Mouse (Mus musculus) intestine, embryonic 16.5 days (tissue): ENCODE data around the gene Sbno2. TPM values are rescaled to one million over a fixed set of nuclear protein-coding genes. Genes with fewer than 3 reads are reported as not detected.
A peak's percentile ranks its signal among the peaks of the same experiment; 100 is the strongest.
"Not testable (repeated sequence)": the region's sequence is repeated elsewhere in the genome, so short reads cannot be mapped to it uniquely, and the experiment has no call there.

Experiments used
- ATAC-seq: fragments of 200-750 bp; cut with Nextera tagmentation; 2 replicates; pipeline ENCODE4 v1.8.0; 2017; ENCODE audit warnings: moderate TSS enrichment, moderate library complexity
- H3K27ac ChIP-seq: fragments of 300-500 bp; sonication (generic); 2 replicates; pipeline ENCODE4 v1.5.1; 2014; ENCODE audit warnings: mild to moderate bottlenecking, low read length
- H3K27me3 ChIP-seq: fragments of 300-500 bp; sonication (generic); replicated peaks from 2 replicates; pipeline ENCODE4 v1.6.1; 2014; ENCODE audit warnings: low read length, control low read depth, mixed read lengths; ENCODE audit not compliant: control insufficient read depth, insufficient read depth
- H3K36me3 ChIP-seq: fragments of 300-500 bp; sonication (generic); 2 replicates; pipeline ENCODE4 v1.6.1; 2014; ENCODE audit warnings: low read length, control low read depth; ENCODE audit not compliant: control insufficient read depth, insufficient read depth
- H3K4me1 ChIP-seq: fragments of 300-500 bp; sonication (generic); 2 replicates; pipeline ENCODE4 v1.6.1; 2014; ENCODE audit warnings: low read length, control low read depth, mixed read lengths; ENCODE audit not compliant: control insufficient read depth, insufficient read depth
- H3K4me2 ChIP-seq: fragments of 300-500 bp; sonication (generic); 2 replicates; pipeline ENCODE4 v1.6.1; 2014; ENCODE audit warnings: low read depth, low read length, control low read depth
- H3K4me3 ChIP-seq: fragments of 300-500 bp; sonication (generic); 2 replicates; pipeline ENCODE4 v1.5.1; 2014; ENCODE audit warnings: mild to moderate bottlenecking, low read length
- H3K9ac ChIP-seq: fragments of 300-500 bp; sonication (generic); 2 replicates; pipeline ENCODE4 v1.6.1; 2014; ENCODE audit warnings: low read depth, low read length
- H3K9me3 ChIP-seq: fragments of 300-500 bp; sonication (generic); 2 replicates; pipeline ENCODE4 v1.6.1; 2016; ENCODE audit warnings: low read length, control low read depth; ENCODE audit not compliant: control insufficient read depth
- WGBS: fragments of 180-500 bp; shearing (Covaris S2); extraction: QIAGEN DNeasy Blood & Tissue Kit; methylation state at CpG from one replicate; pipeline ENCODE4 v1.1.7; 2014; 5-methylcytosine and 5-hydroxymethylcytosine counted together
- polyA plus RNA-seq: library from polyadenylated mRNA; unstranded; fragments of >200 nt; fragmentation: Nextera tagmentation; extraction: Ambion mirVana; gene quantifications from 2 replicates; pipeline ENCODE4 v1.2.1, GENCODE M21; 2015

The Sbno2 gene
- polyA plus RNA-seq, 1 experiment from 2014 or later: 13.4 TPM

DNA sequence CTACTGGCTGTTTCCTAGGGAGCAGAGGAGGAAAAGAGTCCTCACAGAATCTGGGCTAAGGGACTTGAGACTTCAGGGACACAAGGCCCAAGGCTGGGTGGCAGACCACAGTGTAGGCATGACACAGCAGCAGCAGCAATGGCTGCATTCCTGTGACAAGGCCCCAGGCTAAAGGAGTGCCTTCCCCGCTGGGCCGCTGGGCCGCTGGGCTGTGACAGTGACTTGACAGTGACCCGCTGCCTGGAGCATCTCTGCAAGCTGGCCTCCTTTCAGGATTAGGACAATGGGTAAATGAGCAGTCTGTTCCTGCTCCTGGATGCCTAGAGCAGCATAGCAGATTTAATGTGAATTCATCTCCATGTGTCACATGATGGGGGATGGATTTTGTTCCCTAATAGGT is 61.3 kb downstream of the Sbno2 start:
- Histone ChIP-seq H3K4me2 (no peak overlapping the region), H3K9me3 (no peaks in the 10 kb centered on the region), H3K36me3 (no peaks in the 10 kb centered on the region), H3K4me1 (peaks cover 18% of the 10 kb centered on the region), H3K27ac (no peak overlapping the region), H3K9ac (no peak overlapping the region), H3K4me3 (no peak overlapping the region), H3K27me3 (no peaks in the 10 kb centered on the region)
- ATAC-seq: no peak
- WGBS: 59% methylated on average over 4 of the region's 4 CpGs

DNA sequence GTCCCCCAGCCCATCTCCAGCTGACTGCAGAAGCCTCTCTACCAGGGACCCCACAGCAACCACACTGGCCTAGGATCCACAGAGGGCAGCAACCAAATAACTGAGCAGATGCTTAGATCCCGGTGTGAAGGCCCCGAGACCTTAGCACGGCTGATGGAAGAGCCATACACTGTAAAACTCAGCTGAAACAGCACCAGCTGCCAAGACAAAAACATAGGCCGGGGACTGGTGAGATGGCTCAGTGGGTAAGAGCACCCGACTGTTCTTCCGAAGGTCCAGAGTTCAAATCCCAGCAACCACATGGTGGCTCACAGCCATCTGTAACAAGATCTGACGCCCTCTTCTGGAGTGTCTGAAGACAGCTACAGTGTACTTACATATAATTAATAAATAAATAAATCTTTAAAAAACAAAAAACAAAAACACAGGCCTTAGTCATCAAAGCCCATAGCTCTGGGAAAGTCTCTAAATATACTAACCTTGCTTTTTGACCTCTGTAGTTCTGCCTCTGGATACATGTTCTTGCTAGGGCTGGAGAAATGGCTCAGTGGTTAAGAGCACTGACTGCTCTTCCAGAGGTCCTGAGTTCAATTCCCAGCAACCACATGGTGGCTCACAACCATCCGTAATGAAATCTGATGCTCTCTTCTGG is 63.8 kb downstream of the Sbno2 start:
- not testable (repeated sequence) for H3K9me3 ChIP-seq, H3K4me2 ChIP-seq, H3K9ac ChIP-seq, H3K27ac ChIP-seq, H3K4me3 ChIP-seq, H3K36me3 ChIP-seq, H3K27me3 ChIP-seq, ATAC-seq
- WGBS: 87% methylated on average over 8 of the region's 8 CpGs
- peaks cover 17% of the 10 kb centered on the region for H3K4me1 ChIP-seq

DNA sequence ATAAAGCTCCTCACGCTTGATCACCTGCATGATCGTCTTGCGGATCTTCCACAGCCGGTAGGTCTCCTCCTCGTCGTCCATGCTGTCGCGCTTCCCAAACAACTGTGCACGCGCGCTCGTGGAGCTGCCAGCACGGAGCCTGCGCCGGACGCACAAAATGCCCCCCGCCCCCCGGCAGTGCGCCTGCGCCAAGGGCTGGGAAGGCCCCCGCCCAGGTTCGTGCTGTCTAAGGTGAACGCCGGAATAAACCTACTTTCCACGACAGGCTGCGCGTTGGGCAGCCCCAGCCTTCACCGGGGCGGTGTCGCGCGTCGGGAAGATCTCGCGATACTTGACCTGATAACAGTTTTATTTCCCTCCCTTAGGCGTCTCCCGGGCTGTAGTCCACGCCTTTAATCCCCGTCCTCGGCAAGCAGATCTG is 65.8 kb downstream of the Sbno2 start, which contains the start of gene Polr2e:
Polr2e (minus strand) TSS at position 237 of the 421 bp plus-strand sequence.
- Histone ChIP-seq H3K4me1 (peaks cover 21% of the 10 kb centered on the region), H3K27me3 (no peaks in the 10 kb centered on the region), H3K4me3 (peak within 1 kb of the TSS; percentile 87), H3K9ac (peak within 1 kb of the TSS; percentile 80), H3K9me3 (no peaks in the 10 kb centered on the region), H3K36me3 (peaks cover 12% of the 10 kb centered on the region), H3K4me2 (peak within 1 kb of the TSS; percentile 58), H3K27ac (peak within 1 kb of the TSS; percentile 43)
- under 1% methylated on average over 40 of the region's 40 CpGs for WGBS
- ATAC-seq: peak; percentile 97

DNA sequence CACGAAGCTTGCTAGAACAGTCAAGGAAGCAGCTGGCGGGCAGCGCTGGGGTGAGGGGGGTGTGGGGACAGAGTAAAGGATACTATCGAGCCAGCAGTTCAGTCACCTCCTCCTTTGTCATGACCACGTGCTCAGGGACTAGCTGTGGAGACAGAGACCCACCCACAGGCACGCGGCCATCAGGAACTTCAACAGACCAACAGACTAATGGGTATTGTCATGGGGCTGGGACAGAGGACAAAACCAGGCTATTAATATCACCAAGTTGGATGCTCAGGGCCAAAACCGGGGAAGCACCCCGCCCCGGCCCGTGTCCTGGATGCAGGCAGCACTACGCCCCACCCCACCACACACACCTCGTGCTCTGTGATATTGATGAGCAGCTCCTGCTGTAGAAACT is 68.5 kb downstream of the Sbno2 start:
- H3K27me3 ChIP-seq: no peaks in the 10 kb centered on the region
- no peaks in the 10 kb centered on the region for H3K9me3 ChIP-seq
- H3K4me1 ChIP-seq: peaks cover 41% of the 10 kb centered on the region
- H3K9ac ChIP-seq: no peak overlapping the region
- H3K36me3 ChIP-seq: peaks cover 12% of the 10 kb centered on the region
- H3K4me2 ChIP-seq: no peak overlapping the region
- H3K4me3 ChIP-seq: no peak overlapping the region
- ATAC-seq: no peak
- H3K27ac ChIP-seq: no peak overlapping the region
- 93% methylated on average over 13 of the region's 13 CpGs for WGBS

DNA sequence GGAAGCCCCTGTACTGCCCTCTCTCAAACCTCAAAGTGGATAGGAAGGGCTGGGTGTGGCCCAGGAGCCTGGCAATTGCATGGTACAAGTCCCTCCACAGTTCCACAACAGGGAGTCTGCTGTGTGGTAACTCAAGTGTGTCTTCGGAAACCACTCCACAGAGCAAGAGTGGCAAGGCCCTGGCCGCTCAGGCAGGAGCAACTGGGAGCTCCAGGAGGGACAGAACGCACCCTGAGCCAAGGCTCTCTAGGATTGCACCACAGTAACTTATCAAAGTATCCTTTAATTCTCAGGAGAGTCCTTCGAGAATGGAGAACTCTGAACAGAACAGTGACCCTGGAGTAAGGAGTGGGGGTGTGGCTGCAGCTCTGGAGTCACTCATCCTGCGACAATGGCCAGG is 69.7 kb downstream of the Sbno2 start:
- 0 out of 2 replicates have a peak overlapping the region, but pooled peaks have one; percentile 96 for H3K27ac ChIP-seq

DNA sequence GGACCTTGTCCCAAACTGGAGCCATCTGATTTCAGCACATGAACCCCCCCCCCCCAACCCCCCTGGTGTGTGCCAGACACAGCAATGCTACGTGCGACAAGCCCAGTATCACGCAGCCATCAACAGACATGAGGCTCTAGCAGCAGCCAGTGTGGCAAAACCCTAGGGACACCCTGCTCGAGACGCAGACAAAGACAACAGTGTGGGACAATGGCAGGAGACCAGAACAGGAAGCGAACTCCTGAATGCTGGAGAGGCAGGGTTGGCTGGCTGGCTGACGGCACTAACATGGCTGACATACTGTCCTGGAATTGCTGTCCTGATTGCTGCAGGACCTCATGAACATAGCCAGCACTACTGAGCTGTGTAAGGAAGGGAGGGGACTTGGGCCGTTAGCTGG is 70.2 kb downstream of the Sbno2 start:
- WGBS: 81% methylated on average over 8 of the region's 8 CpGs
- H3K36me3 ChIP-seq: peaks cover 12% of the 10 kb centered on the region

More for the DNA sequence above, 69.7 kb downstream of the Sbno2 start:
- Histone ChIP-seq H3K4me1 (peaks cover 41% of the 10 kb centered on the region), H3K9ac (no peak overlapping the region), H3K4me3 (no peak overlapping the region), H3K9me3 (no peaks in the 10 kb centered on the region), H3K27me3 (no peaks in the 10 kb centered on the region), H3K36me3 (peaks cover 12% of the 10 kb centered on the region), H3K4me2 (no peak overlapping the region)
- WGBS: 78% methylated on average over 5 of the region's 5 CpGs
- ATAC-seq: no peak

DNA sequence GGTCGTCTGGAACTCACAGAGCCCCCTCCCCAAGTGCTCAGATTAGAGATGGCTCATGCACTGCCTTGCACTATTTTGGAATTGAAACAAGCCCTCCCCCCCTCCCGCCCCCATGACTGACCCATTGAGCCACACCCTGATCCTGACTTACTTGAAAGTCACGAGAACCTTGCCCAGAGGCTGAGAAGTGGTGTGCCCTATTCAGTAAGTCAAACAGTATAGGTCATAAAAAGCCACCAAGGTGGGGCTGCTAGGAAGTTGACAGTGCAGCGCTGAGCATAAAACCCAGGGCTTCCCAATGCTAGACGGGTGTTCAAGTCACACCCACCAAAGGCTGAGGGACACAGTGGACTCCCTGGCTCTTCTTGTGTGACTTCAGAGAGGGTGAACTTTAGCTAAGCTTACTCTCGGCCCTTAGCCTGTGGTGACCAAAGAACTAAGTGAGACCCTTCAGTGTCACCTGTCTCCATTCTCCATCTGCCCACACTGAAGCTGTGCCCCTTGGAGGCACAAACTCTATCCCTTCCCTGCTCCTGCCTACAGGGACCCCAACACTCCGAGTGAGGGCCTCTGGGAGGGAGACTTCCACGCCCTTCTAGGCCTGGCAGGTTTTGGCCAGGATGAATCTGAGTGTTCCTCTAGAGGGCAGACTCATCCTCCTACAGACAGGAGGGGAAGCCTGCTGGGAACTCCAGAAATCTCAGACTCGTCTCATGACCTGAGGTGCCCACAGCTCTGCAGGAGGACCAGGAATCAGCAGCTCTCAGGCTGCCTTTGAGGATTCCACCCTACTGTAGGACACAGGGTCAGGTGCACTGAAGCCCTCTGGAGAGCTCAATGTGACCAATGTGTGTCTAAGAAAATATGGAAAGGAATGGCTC is 71.6 kb downstream of the Sbno2 start:
- Histone ChIP-seq H3K9me3 (no peaks in the 10 kb centered on the region), H3K36me3 (peaks cover 12% of the 10 kb centered on the region), H3K4me3 (peak overlapping the region; percentile 11; the same call in 1 of the 2 replicates), H3K4me1 (peaks cover 38% of the 10 kb centered on the region), H3K27me3 (no peaks in the 10 kb centered on the region), H3K27ac (peak overlapping the region; percentile 96), H3K9ac (peak overlapping the region; percentile 53), H3K4me2 (peak overlapping the region; percentile 26; the same call in 1 of the 2 replicates)
- 24% methylated on average over 9 of the region's 9 CpGs for WGBS
- peak; percentile 91 for ATAC-seq

More for the DNA sequence above, 70.2 kb downstream of the Sbno2 start:
- Histone ChIP-seq H3K9ac (no peak overlapping the region), H3K27ac (peak overlapping the region; percentile 96; the same call in 1 of the 2 replicates), H3K27me3 (no peaks in the 10 kb centered on the region), H3K4me2 (no peak overlapping the region), H3K4me1 (peaks cover 41% of the 10 kb centered on the region), H3K4me3 (no peak overlapping the region), H3K9me3 (no peaks in the 10 kb centered on the region)
- no peak for ATAC-seq

DNA sequence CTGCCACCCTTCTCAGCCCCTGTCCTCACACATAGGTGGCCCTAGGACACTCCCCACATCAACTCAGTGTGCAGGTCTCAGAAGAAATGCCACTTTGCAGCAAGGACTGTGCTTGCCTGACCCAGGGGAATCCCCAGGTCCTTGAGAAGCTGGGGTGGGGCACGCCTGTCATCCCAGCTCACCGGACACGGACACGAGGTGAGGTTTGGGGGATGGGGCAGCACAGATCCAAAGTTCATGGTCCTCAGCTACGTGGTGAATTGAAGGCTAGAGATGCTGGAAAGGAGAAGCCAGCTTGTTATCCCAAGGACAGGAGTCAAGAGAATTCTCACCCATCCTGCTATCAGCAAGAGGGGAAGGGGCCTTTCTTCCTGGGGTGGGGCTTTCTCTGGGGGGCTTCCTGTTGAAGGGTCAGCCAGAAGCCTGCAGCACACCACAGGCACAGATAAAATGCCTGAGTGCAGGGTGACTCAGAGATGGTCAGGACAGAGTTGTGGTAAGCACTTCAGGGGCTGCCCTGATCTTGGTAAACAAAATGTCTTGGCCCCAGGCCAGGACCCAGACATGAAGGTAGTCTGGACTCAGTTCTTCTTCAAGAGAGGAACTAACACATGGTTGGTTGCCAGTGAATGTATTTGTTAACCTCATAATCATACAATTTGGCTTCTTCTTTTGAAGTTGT is 72.4 kb downstream of the Sbno2 start:
- H3K9ac ChIP-seq: peak overlapping the region; percentile 25
- WGBS: 34% methylated on average over 5 of the region's 5 CpGs
- H3K9me3 ChIP-seq: no peaks in the 10 kb centered on the region
- no peak overlapping the region for H3K4me3 ChIP-seq
- peak overlapping the region; percentile 26; the same call in 1 of the 2 replicates for H3K4me2 ChIP-seq
- ATAC-seq: peak; percentile 69
- H3K27ac ChIP-seq: peak overlapping the region; percentile 96
- H3K27me3 ChIP-seq: no peaks in the 10 kb centered on the region
- H3K36me3 ChIP-seq: peaks cover 12% of the 10 kb centered on the region
- H3K4me1 ChIP-seq: peaks cover 32% of the 10 kb centered on the region

DNA sequence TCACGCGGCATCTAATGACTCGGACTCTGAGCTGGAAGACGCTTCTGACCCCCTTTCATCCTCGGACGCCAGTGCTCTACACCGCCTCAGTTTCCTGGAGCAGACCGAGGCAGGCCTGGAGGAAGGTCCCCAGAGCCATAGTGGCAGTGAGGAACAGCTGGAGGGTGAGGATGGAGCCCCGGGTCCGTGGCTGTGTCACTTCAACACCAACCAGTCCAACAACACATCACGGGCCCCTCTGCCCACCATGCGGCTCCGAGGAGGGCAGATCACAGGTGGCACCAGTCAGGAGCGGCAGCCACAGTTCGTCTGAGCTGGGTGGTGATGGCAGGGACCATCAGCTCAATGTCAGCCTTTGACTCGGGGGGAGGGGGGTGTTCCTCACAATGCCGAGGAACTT is 74.6 kb downstream of the Sbno2 start:
- Histone ChIP-seq H3K4me2 (no peak overlapping the region), H3K9ac (no peak overlapping the region), H3K27me3 (no peaks in the 10 kb centered on the region), H3K36me3 (peaks cover 2% of the 10 kb centered on the region; the same call in 1 of the 2 replicates), H3K4me3 (no peak overlapping the region), H3K4me1 (peaks cover 34% of the 10 kb centered on the region), H3K27ac (no peak overlapping the region), H3K9me3 (no peaks in the 10 kb centered on the region)
- no peak for ATAC-seq
- WGBS: 88% methylated on average over 17 of the region's 17 CpGs
